Mouse (Mus musculus) retina, embryonic 14.5 days (tissue): ENCODE measurements around the gene Actr3.

Experiments used
- DNase-seq: peaks from one replicate; pipeline ENCODE4 v3.0.0-alpha.2; 2015; ENCODE audit warnings: low spot score

Gene Actr3

GRCm38 (mm10) chr1:125435369-125436135, at the start of gene Actr3:
Gene Actr3, minus strand, starts transcription at chr1:125435727.
- peak; percentile 100 for DNase-seq

DNA sequence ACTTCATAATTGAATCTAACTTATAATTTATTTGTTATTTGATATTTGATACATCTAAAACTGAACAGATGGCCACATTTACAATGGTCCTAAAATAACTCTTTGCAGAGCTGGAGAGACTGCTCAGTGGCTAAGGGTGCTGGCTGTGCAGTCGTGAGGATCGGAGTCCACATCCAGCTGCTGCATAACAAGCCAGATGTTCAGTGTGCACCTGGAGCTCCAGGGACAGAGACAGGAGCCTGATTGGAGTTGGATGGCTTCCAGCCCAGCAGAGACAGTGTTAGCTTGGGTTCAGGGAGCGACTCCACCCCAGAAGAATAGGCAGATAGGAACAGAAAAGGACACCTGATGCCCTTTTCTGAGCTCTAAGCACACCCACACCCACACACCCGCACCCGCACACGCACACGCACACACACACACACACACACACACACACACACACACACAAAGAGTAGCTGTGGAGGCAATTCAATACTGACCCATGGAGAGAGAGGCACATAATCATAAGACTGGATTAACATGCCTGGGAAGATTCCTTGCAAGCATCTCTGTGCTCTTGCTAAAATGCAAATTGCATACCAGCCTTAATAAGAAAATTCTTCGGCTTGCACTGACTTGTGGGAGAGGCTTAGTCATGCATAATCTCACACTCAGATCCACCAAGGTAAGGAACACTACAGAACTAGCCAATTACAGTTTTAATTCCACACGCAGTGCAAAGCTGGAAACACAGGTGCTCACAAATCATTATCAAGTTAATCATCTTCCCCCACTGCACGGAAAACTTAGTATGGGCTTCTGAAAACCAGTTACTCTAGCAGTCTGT, 47.1 kb upstream of the Actr3 start:
- peak; percentile 1 for DNase-seq

- no peak for DNase-seq
These were observed 46.3 kb upstream of the Actr3 start for GRCm38 (mm10) chr1:125481842-125482241.

DNA sequence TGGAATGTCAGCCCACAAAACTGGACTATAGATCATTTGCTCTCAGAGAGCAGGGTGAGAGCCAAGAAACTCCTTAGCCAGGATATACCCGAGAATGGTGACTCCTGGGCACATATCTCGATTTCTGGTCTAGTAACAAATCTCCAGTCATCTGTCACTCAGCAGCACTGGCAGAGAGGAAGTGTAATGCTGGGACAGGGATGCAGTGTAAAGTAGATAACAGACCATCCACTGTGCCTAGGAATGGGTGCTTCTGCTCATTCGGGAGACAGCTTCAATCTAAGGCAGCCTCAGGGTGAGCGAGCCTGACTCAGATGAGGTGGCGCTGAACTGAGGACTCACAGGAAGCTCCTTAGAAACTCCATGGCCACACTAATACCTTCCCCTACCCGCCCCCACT, 43.1 kb upstream of the Actr3 start:
- DNase-seq, result no peak

GRCm38 (mm10) chr1:125475961-125476682, 40.6 kb upstream of the Actr3 start:
- DNase-seq, result no peak

- DNase-seq, result no peak
These were observed 38.3 kb upstream of the Actr3 start for GRCm38 (mm10) chr1:125473866-125474265.

GRCm38 (mm10) chr1:125473126-125473666, 37.7 kb upstream of the Actr3 start:
- DNase-seq, result no peak

GRCm38 (mm10) chr1:125470805-125471648, 35.5 kb upstream of the Actr3 start:
- no peak for DNase-seq

DNA sequence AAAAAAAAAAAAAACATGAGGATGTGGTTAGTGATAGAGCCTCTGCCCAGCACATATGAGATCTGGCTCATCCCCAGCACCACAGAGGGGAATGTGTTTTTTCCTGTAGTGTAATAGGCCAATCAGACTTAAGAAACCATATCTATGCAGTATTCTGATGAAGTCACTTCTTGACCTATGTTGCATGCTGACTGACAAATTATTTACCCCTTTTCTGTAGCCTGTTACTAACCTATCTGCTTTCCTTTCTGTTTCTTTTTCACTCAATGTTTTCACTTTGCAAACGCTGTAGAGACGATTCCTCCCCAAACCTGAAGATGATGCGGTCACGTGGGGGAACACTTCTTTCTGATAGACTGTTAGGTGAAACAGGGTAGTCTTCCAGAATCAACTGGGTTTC, 32.4 kb upstream of the Actr3 start:
- no peak for DNase-seq

- no peak for DNase-seq
These were observed 31.2 kb upstream of the Actr3 start for GRCm38 (mm10) chr1:125466621-125467257.

GRCm38 (mm10) chr1:125464011-125464410, 28.5 kb upstream of the Actr3 start:
- DNase-seq, result no peak

DNA sequence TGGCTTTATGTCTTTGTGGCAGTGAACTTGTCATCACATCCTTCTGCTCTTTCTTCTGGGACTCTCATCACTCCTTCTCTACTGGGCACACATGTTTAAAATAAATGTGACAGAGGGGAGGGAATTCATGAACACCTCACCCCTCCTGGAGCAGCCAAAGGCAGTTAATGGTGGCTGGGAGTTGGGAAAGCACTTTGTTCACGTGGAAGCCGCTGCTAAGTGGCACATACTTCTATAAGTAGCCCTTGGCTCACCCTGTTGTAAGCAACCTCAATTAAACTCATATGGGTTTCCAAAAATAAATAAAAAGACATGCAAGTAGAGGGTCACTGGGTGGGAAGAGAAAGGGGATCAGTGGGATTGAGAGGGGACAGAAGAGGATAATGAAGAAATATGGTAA, 27.8 kb upstream of the Actr3 start:
- DNase-seq, result no peak

DNA sequence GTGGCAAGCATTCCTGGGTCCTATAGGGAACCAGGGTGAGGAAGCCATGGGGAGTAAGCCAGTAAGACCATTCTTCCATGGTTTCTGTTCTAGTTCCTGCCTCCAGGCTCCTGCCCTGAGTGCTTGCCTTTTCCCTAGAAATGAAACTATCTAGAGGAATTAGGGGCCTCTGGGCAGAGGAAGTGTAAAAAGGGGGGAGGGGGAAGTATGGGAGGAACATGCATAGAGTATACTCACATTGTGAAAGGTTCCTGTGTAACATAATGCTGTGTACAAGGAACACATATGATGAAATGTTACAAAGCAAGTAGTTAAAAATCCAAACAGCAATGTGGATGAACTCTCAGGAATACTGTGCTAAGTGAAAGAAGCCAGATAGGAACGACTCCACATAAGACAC, 27.4 kb upstream of the Actr3 start:
- no peak for DNase-seq

GRCm38 (mm10) chr1:125458531-125458930, 23.0 kb upstream of the Actr3 start:
- no peak for DNase-seq

DNA sequence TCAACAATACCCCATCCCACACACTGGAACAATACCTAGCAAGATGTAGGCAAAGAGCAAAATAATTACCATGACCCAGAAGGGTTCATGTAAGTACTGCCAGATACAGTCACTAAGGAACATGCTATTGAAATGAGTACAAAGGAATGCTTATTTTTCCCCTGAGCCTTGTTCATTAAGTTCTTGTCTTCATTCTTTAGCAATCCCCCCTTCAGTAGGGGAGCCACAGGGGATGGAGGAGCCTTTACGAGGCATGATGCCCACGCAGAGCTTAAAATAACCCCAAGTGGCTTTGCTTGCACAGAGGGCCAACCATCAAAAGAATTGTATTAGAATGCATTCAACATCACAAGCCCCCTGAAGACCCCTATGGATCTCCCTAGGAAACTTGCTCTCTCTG, 19.6 kb upstream of the Actr3 start:
- no peak for DNase-seq

DNA sequence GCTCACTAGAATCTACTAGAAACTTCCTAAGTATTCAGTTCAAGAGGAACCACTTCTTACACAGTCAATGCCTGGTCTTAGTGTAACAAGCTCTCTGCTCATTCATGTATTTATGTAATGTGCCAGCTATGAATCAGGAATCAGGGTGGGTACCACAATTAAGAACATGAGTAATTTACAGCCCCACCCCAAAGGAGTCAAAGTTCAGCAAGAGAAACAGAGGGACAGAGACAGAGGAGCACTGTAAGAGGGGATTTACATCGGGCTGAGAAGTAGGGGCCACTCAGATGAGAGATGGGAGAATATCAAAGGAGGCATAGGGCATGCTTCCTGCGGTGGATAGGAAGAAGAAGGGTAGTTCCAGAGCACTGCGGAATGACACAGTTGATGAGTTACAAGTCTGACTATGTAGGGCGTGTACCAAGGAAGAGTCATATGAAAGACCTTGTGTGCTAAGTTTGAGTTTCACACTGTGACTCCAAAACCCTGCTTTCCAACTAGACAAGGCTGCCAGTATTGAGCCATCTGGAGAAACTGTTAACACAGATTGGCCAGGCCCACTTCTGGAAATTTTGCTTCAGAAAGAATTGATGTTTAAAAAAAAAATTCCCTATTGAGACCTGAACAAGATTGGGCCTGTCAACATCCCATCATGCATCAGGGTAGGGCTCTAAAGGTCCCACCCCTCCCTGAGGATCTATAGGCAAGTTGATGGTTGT, 14.9 kb upstream of the Actr3 start:
- no peak for DNase-seq

DNA sequence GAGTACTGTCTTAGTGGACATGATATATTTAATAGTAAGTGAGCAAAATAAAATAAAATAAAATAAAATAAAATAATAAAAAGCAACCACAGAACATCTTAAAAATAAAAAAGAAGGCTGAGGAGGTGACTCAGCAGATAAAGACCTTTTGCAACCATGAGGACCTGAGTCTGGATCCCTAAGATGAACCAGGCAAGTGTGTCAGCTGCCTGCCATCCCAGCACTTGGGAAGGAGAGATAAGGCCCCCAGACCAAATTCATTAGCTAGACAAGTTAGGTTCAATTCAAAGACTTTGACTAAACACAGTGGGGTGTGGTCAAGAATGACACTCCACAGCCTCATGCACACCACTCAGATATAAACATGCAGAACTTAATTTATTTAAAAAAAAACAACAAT, 12.4 kb upstream of the Actr3 start:
- no peak for DNase-seq

DNA sequence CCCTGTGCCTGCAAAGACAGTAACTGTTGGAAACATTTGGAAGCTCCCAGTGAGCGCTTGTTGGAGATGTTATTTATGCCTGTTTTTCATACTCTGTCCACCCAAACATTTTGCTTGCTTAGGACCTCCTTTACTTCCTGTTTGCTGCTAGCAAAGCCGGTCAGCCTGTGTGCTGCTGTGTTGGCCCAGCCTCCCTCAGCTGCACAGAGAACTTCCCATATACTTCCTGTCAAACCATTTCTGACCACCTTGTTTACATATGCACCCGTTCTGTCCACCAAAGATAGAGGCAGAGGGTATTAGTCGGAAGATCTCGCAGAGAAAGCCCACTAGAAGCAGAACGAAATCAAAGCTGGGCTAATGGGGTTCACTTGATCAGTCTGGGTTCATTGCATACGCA, 6.2 kb upstream of the Actr3 start:
- no peak for DNase-seq

- no peak for DNase-seq
These were observed 5.7 kb upstream of the Actr3 start for GRCm38 (mm10) chr1:125441251-125441650.

DNA sequence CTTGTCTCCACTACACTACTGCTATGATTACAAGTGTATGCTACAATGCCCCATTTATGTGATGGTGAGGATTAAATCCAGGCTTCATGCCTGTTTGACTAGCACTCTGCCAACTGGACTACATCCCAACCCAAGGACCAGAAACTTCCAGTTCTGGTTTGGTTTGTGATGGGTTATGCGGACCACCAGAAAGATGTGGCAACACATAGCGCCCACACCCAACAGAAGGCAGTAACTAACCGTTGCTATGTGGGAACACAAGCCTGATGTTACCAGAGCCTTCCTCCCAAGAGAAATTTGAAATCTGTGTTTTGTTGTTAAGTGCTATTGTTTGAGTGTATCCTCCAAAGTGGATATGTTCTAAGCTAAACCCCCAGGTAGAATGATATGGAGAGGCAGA, 4.0 kb upstream of the Actr3 start:
- no peak for DNase-seq
